Mouse (Mus musculus) brain, embryonic 18.5 days (tissue): ENCODE data around the gene Wfdc15b.
"Not testable (repeated sequence)": the region's sequence is repeated elsewhere in the genome, so short reads cannot be mapped to it uniquely, and the experiment has no call there.

ENCODE experiments used
- DNase-seq: peaks from one replicate; pipeline ENCODE4 v3.0.0-alpha.2; 2012; ENCODE audit warnings: low read depth, low spot score

Wfdc15b gene

DNA sequence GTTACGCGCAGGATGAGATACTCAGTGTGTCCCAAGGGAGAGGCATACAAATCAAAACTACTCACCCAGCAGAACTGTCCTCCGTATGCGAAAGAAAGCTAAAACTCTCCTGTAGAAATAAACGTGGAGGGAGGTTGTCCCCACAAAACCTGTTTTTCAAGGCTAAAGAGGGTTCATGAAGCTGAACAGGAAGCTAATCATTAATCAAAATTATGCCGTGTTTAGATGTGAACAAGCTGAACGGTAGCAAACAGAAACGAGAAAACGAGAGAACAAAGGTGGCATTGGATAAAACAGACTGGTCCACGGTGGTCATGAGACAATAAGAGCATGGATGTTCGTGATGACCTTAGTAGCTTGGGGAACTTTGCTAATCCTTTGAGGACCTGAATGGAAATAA lies at the start of gene Wfdc15b:
Gene Wfdc15b, minus strand, starts transcription at position 139 of the 400 bp plus-strand sequence.
- no peak for DNase-seq

DNA sequence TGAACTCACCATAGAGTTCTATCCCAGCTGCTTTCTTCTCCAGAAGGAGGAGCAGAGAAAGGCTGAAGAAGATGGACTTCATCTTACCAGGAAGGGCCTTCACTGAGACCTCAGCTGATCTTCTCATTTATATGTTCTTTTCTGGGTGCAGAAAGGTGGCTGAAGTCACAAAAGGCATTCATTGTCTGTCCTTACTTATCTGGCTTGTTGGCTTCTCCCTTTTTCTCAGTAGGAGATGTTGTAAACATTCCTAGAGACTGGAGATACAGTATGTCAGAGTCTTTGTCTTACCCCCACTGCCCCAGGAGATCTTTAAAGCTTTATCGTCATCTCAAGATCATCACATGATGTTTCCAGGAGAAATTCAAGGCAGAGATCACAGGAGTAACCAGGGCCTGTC lies 35.1 kb upstream of the Wfdc15b start, which contains the start of gene Svs3b:
Gene Svs3b, minus strand, starts transcription at position 101 of the 400 bp plus-strand sequence.
- not testable (repeated sequence) for DNase-seq

DNA sequence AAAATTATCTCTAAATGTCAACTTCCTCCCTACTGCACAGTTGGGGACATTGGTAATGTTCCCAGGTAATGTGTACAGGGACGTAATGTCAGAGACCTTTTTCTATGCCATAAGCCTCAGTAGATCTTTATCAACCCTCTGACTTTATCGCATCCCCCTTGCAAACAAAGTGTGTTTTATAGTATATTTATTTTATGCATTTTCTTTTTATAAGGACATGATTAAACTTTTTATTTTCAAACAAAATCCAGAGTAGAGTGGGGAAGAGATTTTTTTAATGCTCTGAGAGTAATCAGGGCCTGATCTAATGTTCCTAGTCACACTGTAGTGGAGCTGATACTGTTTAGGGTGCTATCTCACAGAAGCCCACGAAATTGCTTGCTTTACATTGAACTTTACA lies 16.9 kb upstream of the Wfdc15b start, which contains the start of gene Svs2:
Gene Svs2, minus strand, starts transcription at position 101 of the 400 bp plus-strand sequence.
- DNase-seq: no peak

DNA sequence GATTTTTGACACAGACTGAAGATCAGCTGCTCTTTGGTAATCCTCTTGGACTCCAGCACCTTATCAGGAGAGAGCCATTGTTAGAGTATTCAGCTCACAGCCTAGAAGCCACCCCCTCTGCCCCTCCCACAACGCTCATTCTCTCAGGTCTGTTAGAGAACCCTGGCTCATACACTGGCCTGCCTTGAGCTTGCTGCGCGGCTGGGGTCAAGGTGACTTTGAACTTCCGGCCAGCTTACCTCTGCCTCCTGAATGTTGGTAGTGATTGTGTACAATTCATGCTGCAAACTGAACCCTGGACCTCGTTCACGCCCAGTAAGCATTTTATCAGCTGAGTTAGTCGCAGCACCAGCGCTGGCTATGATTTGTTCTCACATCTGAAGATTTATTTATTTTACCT lies 11.2 kb upstream of the Wfdc15b start:
- no peak for DNase-seq

DNA sequence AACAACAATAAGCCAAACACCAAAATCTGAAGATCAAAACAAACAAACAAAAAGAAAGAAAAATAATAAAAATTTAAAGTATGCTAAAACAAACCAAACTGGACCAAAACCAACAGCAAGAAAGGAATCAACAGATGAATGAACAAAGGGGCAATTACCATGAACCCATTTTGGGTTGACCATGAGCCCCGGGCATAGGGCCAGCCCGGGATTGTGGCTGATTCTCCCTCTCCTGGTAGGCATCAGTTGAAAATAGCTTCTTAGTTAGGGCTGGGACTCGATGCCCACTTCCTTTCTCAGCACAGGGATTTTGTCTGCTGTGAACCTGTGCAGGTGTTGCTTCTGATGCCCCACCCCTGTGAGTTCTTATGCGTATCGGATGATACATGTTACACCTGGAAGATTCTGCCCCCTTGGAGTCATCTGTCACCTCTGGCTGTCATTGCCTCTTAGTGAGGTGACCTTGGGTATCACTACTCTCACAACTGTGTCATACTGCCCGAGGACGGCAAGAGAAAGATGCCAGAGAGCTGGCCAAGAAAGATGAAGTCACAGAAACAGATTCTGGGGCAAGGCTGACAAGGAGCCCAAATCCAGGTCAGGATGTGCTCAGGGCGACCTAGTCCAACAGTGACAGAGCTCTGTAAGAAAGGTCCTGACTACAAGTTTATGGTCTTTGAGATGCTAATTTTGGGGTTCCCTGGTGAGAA lies 7.1 kb upstream of the Wfdc15b start:
- DNase-seq: no peak

DNA sequence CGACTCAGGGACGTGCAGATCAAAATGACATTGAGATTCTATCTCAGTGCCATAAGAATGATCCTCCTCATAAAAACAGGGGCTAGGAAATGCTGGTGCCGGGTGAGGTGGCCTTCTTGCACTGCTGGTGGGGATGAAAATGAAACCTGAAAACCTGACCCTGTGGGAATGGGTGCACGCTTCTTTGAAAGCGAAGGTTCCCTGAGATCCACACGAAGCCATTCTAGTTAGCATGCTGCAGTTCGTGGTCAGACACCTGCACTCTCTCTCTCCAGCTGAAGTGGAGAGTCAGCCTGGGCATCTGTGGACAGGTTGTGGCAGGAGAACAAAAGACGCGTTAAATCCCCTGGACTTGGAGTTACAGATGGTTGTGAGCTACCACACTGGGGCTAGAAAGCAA lies 2.2 kb downstream of the Wfdc15b start:
- no peak for DNase-seq

DNA sequence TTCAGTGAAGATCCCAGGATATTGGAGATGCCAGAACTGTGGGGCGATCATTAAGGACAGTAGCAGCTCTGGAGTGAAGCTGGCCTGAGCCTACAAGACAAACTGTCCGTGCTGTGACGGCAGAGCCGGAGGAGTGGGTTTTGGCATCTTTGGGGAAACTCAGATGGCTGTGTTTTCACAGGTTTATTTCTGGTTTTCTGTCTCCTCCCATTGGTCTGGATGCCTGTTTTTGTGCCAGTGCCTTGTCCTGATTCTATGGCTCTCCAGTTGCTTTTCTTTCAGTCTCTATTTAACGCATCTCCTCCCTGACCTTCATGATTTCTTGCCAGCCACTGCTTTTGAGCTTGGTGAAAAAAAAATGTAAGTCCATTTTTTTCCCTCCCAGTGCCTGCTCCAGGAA lies 8.7 kb downstream of the Wfdc15b start:
- DNase-seq: no peak

DNA sequence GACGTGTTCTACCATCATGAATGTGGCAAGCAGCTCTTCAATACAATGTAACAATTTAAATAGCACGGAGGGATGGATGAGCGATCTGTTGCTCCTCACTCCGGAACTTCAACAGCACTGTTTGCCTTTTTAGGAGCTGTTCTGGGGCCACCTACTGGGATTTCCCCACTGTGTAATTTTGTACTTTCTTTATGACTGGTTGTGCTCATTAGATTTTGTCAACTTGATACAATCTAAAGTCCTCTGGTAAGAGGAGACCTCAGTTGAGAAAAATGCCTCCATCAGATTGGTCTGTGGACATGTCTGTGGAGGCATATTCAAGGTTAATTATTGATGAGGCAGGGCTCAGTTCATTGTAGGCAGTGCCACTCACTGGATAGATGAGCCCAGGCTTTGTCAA lies 10.6 kb downstream of the Wfdc15b start:
- DNase-seq: no peak

DNA sequence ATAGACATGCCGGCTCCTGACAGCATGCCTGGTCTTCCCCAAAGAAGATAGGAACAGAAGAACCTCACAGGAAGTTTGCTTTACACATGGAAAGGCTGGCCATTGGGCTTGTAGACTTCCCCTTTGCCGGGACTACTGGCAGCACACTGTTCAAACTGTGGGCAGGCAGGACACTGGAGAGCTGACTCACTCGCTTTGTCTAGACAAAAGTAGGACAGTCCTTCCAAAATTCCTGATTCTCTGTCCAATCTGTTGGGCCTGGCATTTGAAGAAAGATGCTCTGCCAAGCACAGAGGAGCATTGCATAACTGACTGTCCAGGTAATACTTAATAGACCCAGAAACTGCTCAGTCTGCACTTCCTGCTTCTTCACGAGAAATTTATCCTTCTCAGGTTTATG lies 14.8 kb downstream of the Wfdc15b start:
- DNase-seq: no peak

DNA sequence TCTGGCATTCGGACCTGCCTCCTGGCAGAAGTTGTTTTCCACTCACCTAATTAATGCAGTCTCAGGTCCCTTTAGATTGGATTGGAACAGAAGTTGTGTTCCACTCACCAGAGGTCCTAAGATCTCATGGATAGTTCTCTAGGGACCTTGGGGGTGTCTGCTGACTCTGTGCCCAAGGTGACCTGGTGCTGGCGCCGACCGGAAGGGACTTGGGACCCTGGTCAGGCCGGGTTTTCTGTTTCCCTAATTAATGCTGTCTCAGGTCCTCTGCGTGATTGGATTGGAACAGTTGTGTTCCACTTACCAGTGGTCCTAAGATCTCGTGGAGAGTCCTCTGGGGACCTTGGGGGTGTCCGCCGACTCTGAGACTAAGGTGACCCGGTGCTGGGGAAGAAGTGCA lies 15.4 kb downstream of the Wfdc15b start:
- DNase-seq: not testable (repeated sequence)

DNA sequence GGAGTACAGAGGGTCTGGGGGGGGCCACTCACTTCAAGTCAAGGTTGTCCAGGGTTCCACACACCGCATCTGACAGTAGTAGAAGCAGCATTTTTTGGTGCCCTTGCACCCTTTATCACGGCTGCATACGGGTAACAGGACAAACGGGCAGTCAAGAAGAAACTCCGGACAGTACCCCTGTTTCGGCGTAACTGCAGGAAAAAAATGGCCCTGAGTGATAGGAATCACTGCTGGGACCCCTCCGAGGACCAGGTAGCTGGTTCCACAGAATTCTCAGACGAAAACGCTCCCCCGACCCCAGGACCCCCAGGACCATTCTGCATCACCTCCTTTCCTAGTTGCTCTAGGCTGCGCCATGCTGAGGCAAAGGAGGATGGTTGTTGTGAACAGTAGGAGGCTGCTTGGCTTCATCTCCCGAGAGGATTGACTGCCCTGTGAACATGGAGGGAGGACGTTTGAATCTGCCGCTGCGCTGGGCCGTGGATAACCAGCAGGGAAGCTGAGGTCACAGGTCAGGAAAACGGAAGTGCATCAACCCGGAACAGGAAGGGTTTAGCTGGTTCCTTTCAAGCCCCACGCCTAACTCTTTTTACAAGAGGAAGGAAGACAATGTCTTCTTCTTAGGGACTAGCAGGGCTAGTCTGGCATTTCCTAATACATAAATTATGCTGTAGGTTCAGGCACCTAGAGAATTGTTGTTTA lies 21.7 kb downstream of the Wfdc15b start, which contains the start of gene Wfdc15a:
Gene Wfdc15a, minus strand, starts transcription at position 505 of the 702 bp plus-strand sequence.
- no peak for DNase-seq

DNA sequence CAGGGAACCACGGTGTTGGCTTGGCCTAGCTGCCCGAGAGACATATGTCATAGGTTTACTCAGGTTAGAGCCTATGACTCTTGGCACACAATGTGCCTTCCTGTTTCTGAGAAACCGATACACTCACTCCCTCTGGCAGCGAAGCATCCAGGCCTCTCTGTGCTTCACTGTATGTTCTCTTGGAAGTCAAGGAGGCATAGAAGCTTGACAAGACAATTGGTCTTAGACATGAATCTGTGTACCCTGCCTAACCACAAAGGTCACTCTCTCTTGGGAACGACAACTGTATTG lies 24.8 kb downstream of the Wfdc15b start:
- DNase-seq: no peak

DNA sequence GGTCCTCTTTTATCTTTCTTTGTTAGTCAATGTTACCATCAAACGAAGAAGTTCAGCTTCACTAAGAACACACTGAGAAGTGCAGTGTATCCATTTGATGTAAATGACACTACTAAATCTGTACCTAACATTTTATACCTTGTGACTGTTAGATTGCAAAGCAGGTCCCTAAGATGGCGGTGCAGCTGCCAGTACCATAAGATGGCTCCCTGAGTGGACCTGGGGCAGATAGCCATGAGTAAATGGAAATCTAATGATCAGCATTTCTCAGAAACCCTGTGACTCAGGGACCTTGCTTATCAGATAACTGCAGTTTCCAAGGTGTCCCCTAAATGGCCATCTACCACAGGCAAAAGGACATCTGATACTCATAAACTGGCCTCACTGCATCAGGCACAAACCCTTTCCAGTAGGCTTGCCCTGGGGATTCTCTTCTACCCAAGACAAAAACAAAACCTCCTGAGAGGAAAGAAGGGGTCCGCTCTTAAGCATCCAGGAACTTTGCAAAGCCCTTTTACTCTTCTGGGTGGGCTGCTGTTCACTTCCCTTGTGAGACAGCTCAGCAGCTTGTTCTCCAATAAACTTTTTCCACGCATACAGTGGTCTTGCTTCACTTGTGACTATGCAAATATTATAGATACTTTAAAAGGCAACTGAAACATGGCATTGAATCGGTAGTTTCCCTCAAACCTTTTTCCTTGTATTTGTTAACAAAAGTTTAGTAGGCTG lies 25.3 kb downstream of the Wfdc15b start:
- DNase-seq: no peak

DNA sequence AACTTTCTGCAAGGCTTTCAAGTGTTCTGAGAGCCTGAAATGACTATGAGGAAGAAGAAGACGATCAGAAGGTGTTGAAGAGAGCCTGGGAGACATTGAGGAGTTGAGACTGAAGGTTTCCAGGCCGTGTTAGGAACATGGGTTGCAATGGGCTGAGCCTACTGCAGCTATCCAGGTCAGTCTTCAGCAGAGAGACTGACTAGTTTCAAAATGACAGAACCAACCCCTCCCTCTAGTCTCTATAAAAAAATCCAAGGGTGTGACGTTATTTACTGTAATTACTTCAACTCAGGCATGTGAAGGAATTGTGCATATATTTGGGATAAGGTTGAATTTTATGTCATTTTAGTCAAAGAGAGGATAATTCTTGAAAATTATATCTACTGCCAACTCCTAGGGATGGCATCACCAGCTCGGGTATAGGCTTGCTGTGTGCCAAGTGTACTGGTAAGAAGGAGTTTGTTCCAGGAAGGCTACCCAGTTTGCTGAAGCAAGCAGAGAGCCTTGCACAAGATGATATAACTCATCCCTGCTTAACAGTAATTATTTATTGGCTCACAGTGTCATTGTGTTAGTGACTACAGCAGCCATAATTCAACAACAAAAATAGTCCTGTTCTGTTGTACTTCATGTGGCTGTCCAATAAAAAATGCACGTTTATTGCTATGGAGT lies 26.4 kb downstream of the Wfdc15b start:
- no peak for DNase-seq

DNA sequence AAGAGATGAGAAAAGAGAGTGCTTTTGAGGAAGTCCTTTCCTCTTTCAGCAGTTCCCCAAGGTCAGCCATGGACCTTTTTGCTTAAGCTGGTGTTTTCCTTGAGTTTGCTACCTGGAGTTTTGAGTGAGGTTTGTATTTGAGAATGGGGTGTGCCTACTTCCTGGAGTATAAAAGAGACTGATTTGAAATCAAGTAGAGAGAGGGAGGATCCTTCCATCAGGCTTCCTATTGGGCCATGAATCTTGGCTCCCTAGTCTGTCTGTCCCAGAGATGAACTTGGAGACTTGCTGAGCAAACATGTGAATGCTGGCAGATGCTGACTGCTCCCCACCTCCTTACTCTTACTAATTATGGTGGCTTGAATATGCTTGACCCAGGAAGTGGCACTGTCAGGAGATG lies 29.2 kb downstream of the Wfdc15b start:
- no peak for DNase-seq

DNA sequence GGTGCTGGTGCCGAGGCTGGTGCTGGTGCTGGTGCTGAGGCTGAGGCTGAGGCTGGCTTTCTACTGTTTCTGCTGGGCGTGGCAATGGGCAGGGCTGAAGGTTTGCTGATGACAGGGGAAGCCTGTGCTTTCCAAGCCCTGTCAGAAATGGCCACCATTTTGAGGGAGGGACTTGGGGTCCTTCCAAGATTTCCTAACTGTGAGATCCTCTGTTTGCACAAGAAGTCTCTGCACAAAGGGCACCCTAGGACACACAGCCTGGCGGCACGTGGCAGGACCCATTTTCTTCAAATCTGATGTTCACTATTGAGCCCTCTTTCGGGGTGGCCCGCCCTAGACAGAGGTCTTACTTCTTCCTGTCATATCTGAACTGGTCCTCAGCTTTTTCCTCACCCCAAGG lies 30.9 kb downstream of the Wfdc15b start, which contains the start of gene Wfdc12:
Gene Wfdc12, minus strand, starts transcription at position 33 of the 400 bp plus-strand sequence.
- no peak for DNase-seq

DNA sequence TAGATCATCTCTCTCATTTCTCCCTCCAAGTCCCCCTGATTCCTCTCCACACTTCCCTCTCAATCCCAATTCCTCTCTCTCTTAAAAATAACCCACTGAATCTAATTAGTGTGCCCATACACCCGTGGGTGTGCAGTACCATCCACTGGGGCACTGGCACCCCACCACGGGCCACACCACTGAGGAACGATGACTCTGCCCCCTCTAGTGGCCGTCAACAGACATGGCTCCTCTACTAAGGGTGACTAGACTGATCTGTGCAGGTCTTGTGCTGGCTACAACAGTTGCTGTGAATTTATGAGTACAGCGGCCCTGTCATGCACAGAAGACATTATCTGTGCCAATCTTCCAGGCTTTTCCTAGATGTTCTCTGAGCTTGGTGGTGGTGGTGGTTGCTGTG lies 32.7 kb downstream of the Wfdc15b start:
- no peak for DNase-seq

DNA sequence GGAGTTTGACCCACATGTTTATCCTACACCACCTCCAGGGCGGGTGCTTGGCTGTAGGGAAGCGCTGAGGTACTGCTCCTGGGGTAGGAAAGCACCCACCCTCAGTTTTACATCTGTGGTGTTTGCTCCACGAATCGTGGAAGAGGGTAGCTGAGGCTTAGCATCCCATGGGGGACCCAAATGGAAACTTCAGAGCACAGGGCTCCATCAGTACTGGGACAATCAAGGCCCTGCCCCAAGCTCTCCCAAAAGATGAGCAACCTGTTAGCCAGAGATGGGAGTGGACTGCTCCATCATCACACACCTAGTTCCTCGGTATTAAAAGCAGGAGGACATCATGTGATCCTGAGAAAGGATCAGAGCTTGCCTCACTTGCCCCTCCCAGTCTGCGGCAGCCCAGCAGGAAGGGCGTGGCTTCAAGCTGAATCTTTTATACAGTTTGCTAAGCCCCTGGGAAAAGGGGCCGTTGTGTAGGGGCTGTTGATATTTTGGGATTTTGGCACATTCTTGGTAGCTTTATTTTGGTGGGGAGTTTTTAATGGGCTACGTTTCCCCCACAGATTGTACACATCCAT lies 37.2 kb downstream of the Wfdc15b start:
- DNase-seq: no peak

DNA sequence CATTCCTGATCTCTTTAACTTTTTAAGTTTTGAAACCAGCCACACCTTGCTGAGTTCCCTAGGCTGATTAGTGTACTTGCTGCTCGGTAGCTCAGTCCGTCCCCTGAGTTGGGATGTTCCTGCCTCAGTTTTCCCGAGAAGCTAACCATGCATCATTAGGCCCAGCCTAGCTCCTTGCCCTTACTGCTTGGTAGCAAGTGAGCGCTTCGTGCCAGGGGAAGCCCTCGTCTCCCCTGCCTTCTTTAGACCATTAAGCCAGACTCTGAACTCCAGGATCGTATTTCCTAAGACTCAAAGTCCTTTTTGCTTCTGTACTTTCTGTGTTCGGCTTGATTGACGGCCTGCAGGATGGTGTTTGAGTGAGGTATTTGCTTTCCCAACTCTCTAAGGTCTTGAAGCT lies 38.1 kb downstream of the Wfdc15b start:
- no peak for DNase-seq

DNA sequence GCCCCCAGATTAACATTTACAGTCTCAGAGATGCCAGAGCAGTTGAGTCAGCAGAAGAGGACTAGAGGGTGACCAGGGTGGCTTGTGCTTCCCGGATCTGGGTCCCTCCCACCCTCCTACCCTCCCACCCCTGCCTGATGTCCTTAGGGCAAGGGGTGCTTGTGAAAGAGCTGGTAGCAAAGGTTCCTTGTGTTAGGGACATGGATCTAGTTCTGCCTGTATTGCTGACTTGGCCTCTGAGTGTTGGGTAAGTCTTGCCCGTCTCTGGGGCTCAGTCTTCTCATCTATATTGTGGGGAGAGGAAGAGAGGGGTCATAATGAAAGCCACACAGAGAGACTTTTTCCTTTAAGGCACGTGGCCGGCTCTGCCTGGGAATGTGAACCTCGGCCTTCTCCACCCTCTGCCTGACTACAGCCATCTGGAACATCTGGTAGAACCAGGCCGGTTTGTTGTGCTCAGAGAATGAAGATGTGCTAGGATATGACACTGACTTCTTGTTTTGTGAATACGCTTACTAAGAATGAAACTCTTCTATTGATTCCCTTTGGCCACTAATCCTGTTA lies 38.7 kb downstream of the Wfdc15b start, which contains the start of gene Wfdc5:
Gene Wfdc5, minus strand, starts transcription at position 51 of the 564 bp plus-strand sequence.
- no peak for DNase-seq

DNA sequence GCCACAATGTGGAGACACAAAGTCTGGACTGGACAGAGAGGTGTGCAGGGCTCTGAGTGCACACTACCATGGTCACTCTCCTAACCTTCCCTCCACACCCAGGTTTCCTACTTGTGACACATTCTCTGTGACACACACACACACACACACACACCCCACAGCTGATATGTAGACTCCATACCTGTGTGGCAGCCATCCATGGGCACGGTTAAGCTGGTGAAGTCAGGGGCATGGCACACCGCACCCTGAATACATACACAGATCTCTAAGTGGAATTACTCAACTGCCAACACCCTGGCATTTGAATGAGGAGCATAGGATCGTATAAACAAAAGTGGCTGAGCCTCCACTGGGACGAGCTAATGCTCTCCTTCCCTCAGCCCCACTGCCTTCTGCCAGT lies 40.7 kb downstream of the Wfdc15b start:
- no peak for DNase-seq
